Mouse (Mus musculus) cerebellum, adult 9-10 months (tissue): ENCODE data around the gene Srsf5.
A peak's percentile ranks its signal among the peaks of the same experiment; 100 is the strongest.
"Not testable (repeated sequence)": the region's sequence is repeated elsewhere in the genome, so short reads cannot be mapped to it uniquely, and the experiment has no call there.

Experiments
- DNase-seq: peaks from one replicate; pipeline ENCODE4 v3.0.0; 2022

Srsf5 gene

GRCm38 (mm10) chr12:80945334-80945995 is at the start of gene Srsf5:
Gene Srsf5 (plus strand): TSS chr12:80945504.
- DNase-seq, result peak; percentile 98

DNA sequence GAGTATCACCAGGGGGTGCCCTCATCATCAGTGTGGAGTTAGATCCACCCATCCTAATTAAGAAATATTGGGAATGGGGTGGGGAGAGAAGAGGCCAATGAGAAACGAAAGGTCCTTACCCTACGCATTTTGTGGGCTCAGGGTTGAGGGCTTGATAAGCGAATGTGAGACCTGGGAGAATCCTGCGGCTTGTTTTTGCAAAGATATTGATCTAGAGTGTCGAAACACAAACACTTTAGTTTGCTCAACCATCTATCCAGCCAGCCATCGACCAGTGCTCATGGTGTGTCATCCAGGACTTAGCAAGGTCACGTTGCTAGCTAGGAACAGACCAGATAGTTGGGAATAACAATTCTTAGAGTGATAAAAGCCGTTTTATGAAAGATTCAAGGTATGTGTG is 35.7 kb upstream of the Srsf5 start:
- DNase-seq, result no peak

GRCm38 (mm10) chr12:80917764-80918163 is 27.5 kb upstream of the Srsf5 start:
- no peak for DNase-seq

- no peak for DNase-seq
These were observed 24.0 kb upstream of the Srsf5 start for GRCm38 (mm10) chr12:80921301-80921700.

DNA sequence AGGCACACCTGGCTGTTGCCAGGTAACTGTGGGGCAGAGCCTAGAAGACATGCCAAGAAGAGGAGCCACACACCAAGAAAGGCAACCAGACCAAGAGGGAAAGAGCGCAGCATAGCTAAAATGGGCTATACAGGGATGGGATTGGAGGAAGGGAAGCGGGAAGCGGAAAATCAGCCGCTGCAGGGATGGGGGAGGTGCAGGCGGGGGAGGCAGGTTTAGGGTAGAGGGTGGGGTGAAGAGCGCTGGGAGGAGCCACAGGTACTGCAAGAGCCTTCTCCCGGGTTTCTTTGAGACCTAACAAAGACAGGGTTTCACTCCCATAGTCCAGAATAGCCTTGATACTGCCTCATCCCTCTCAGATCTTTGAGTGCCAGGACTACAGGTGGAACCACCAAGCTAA is 22.4 kb upstream of the Srsf5 start:
- no peak for DNase-seq

DNA sequence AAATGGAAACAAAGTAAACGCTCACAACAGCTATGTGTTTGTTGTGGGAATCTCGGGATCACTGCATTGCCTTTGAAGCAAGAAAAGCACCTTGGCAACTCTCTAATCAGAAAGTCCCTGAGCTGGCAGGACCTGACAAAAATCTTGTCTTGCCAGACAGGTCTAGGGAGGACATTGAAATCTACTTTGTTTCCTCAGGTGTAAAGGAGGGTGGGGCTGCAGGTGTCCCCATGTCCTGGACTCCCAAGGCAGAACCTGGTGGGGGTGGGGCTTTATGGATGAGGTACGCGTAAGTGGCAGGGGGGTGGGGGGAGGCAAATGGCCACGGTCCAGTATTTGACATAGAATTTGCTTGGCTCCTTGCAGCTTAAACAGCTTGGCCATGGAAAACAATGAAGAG is 21.7 kb upstream of the Srsf5 start:
- no peak for DNase-seq

DNA sequence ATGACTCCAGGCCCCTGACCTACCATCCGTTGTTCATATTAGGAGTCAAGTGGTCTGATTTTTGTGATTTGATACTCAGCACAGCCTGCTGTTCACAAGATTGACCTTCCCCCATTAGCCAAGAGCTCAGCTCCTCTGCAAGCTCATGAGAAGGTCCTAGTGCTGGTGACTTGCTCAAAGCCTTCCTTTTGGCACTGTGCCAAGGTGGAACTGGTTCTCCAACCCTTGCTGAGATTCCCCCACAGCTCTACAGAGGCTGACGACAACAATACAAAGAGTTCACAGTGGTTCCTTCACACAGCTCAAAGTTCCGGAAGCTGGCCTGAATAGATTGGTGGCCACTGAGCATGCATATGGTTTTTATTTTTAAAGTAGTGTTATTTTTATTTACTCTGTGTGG is 21.1 kb upstream of the Srsf5 start:
- no peak for DNase-seq

DNA sequence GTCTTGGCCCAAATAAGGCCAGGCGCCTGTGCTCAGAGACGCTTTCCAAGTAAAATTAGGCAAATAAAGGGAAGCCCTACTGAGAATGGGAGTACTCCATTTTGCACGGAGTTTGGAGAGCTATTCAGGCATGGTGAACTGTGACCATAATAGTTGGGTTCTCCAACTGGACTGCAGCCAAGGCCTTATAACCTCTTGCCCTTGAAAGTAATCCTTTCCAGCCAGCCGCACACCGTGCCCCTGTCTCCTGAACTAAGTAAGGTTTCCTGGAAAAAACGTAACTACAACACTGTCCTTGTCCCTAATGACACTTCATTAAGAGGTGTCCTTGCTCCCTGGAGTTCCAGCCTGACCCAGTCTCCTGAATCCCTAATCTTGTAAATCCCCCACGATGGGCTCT is 19.4 kb upstream of the Srsf5 start:
- no peak for DNase-seq

GRCm38 (mm10) chr12:80926550-80926949 is 18.8 kb upstream of the Srsf5 start:
- DNase-seq, result no peak

GRCm38 (mm10) chr12:80927518-80927917 is 17.8 kb upstream of the Srsf5 start:
- DNase-seq, result no peak

DNA sequence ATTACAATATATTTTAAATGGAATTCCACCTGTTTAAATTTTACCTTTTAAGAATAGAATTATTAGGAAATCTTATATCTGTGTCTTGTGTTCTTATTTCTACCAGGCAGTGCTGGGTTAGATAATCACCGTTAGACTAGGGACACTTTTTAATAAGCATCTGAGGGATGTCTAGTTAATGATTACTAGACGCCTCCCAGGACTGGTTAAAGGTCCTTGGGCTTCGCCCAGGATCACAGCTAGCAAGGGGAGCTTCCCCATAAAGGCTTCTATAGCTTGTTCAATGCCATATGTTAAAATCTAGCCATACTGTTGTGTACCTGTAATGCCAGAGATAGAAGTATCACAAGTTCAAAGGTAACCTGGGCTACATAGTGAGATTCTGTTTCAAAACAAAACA is 16.4 kb upstream of the Srsf5 start:
- DNase-seq, result no peak

- DNase-seq, result no peak
These were observed 15.2 kb upstream of the Srsf5 start for GRCm38 (mm10) chr12:80930141-80930540.

DNA sequence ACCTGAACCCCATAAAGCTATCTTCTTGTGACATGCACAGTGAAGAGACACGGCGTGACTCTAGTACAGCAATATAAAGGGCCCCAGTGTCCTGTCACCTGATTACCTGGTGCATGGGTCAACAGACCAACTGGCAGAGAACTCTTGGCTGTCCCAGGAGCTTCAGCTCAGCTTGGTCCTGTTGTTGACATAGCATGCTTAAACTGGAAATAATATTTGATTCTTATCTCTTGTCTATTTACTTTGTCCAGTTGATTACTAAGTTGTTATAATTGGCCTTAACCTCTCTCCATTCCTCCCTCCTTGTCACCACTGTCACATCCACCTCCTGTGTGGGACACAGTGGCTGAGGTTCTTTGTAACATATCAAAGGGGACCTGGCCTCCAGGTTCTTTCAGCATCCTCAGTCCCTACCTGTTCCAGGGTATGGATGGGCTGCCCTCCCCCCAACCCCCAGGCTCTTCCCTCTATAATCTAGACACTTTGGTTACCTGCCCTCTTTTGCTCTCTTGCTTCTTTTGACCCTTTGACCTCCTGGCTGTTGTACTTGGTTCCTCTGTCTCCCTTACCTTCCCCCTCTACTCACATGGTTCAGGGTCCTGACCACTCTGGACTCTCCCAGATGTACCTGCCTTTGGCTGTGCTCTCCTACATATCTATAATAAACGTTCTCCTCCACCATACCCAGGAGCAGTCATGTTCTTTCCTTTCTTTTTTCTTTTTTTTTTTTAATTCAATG is 13.7 kb upstream of the Srsf5 start:
- no peak for DNase-seq

DNA sequence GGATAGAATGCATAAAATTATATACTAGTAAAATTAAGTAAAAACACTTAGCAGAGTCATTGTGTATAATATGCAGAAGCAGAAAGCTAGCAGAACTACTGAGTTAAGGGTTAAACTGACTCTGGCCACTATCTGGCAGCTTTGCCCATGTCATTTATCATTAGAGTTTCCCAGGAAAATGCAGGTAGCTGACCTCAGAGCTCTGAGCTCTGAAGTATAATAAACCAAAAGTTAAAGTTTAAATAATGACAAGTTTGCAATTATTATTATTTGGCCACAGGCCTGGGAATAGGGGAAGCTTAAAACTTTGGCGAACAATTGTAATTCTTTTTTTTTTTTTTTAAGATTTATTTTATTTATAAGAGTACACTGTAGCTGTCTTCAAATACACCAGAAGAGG is 12.4 kb upstream of the Srsf5 start:
- DNase-seq, result no peak

GRCm38 (mm10) chr12:80936751-80937150 is 8.6 kb upstream of the Srsf5 start:
- DNase-seq, result no peak

DNA sequence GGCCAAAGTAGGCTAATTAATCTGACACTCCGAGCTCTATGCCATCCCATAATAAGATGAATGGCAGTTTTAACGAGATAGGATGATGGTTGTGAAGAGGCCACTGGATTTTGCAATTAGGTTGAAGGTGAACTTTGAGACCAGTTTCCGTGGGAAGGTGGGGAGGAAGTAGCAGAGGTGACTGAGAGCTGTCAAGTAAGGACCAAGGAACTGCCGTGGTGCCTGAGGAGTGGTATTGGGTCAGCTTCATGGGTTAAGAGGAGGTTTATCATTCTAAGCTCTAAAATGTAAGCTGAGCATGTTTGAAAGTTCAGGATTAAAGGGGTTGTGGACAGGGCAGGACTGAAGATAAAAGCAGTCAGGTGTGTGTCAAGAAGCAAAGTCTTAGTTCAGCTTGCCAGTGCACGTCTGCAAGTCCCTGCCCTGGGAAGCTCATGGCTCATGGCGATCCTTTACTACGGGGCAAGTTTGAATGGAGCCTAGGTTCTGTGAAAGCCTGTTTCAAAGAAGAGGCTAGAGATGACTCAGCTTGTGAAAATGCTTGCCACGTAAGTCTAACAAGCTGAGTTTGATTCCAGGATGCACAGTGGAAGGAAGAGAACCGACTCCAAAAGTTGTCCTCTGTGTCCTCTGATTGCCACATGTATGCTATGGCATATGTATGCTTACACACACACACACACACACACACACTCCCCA is 7.8 kb upstream of the Srsf5 start:
- no peak for DNase-seq

GRCm38 (mm10) chr12:80938642-80939041 is 6.7 kb upstream of the Srsf5 start:
- no peak for DNase-seq

GRCm38 (mm10) chr12:80939165-80939564 is 6.1 kb upstream of the Srsf5 start:
- no peak for DNase-seq

- no peak for DNase-seq
These were observed 3.4 kb upstream of the Srsf5 start for GRCm38 (mm10) chr12:80941886-80942285.

GRCm38 (mm10) chr12:80943395-80943794 is 1.9 kb upstream of the Srsf5 start:
- DNase-seq, result no peak

DNA sequence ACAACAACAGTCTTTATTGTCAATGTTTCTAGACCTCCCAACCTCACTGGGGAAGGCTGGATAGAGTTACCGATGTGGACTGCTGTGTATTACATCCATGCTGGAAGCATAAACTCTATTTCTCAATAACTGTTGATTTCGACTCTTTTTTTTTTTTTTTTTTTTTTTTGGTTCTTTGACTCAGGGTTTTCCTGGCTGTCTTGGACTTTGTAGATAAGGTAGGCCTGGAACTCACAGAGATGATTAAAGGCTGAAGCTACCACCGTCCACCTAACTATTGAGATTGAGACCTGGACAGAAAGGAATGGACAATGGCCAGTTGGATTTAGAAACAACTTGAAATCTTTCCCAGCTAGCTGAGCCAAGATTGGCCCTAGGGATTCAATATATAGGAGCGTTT is 1.1 kb upstream of the Srsf5 start:
- peak; percentile 26 for DNase-seq

DNA sequence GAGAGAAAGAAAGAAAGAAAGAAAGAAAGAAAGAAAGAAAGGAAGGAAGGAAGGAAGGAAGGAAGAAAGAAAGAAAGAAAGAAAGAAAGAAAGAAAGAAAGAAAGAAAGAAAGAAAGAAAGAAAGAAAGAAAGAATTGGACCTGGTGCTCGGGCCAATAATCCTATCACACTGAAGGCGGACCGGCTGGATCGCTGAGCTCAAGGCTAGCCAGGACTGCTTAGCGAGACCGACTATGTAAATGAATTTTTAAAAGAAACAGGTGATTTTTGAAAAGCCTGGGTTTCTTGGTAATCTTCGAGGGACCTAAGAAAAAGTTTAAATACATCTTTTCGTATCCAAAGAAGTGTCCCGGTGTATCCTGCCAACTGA is 356 bp upstream of the Srsf5 start:
- DNase-seq, result not testable (repeated sequence)

DNA sequence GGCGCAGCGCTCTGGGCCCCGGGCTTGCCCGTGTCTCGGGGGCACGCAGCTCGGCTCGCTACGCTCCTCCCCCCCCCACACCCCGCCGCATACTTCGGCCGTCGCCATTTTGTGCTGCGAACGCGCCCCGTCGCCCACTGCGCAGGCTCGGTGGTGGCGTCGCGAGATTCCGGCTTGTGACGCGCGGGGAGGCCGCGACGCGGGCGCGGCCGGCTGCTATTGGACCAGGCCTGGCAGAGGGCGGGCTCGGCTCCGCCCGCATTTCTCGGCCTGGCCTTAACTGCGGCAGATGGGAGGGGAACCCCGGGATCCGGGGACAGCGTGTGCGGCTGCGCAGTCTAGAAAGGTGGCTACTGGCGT is 672 bp downstream of the Srsf5 start:
- peak; percentile 93 for DNase-seq

DNA sequence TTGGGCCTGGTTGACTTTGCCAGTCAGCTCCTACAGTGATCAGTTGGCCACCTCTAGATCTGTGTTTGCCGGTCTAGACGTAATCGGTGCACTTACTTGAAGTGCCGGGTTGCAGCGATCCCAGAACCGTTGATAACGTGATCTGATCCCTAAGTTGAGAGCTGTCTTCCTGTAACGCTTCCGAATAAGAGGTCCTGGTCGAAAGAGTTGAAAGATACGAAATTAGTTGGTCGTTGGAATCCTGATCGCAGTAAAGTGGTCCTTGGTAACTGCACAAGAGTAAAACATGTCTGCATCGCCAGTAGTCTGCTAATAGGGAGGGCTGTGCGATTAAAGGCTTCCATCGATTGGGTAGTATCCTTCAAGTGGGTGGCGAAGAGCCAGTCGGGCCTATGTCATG is 2.9 kb downstream of the Srsf5 start:
- no peak for DNase-seq
